Mouse (Mus musculus) megakaryocyte, embryonic 14.5 days (primary cell): ENCODE results near the gene Mcrip2. TPM values are rescaled to one million over a fixed set of nuclear protein-coding genes. Genes with fewer than 3 reads are reported as not detected.

Source experiments
- H3K27me3 ChIP-seq: replicated peaks from 2 replicates; pipeline ENCODE3; 2012; ENCODE audit warnings: inconsistent platforms
- H3K36me3 ChIP-seq: replicated peaks from 2 replicates; pipeline ENCODE3; 2012; ENCODE audit warnings: low read length, inconsistent platforms, mixed read lengths
- H3K4me1 ChIP-seq: 2 replicates; pipeline ENCODE4 v1.6.1; 2012; ENCODE audit warnings: inconsistent platforms
- H3K4me3 ChIP-seq: replicated peaks from 2 replicates; pipeline ENCODE3; 2012; ENCODE audit warnings: moderate library complexity, mild to moderate bottlenecking, inconsistent platforms
- H3K9me3 ChIP-seq: 2 replicates; pipeline ENCODE4 v1.6.1; 2012; ENCODE audit warnings: inconsistent platforms
- FLI1 ChIP-seq: IDR thresholded peaks from 2 replicates; pipeline ENCODE4 v1.6.1; 2012; ENCODE audit warnings: low read length, inconsistent platforms, mixed read lengths
- GATA1 ChIP-seq: IDR thresholded peaks from 3 replicates; pipeline ENCODE4 v1.6.1; 2012; ENCODE audit warnings: mixed read lengths, low read length, inconsistent platforms, borderline replicate concordance
- polyA plus RNA-seq: library from polyadenylated mRNA; stranded (reverse); fragments of >175 nt; gene quantifications from 2 replicates; pipeline ENCODE4 v1.2.3, GENCODE M21; 2012; ENCODE audit warnings: low replicate concordance; ENCODE audit not compliant: insufficient read depth

Mcrip2 gene
- polyA plus RNA-seq, 1 experiment: 77.6 TPM

DNA sequence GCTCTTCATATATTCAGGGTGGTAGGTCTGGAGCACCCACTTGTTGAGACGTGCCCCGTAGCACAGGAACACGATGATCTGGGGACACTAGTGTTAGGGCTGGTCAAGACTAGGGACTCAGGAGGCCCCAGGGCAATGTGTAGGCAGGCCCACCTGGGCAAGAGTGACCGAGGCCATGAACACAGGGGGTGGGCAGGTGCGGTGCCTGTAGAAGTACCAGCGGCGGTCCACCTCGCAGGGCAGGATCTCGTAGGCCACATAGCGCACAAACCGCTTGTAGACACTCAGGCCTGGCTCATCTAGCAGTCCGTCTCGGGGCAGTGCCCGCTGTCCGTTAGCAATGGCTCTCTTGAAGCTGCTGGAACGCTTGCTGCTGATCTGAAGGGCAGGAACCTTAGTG is 32.7 kb downstream of the Mcrip2 start:
- peaks cover 85% of the 10 kb centered on the region for H3K4me1 ChIP-seq
- TF ChIP-seq GATA1 (no peak), FLI1 (no peak)
- no peaks in the 10 kb centered on the region for H3K9me3 ChIP-seq
- peak overlapping the region; percentile 19 for H3K4me3 ChIP-seq
- peaks cover 78% of the 10 kb centered on the region for H3K36me3 ChIP-seq
- H3K27me3 ChIP-seq: no peaks in the 10 kb centered on the region

DNA sequence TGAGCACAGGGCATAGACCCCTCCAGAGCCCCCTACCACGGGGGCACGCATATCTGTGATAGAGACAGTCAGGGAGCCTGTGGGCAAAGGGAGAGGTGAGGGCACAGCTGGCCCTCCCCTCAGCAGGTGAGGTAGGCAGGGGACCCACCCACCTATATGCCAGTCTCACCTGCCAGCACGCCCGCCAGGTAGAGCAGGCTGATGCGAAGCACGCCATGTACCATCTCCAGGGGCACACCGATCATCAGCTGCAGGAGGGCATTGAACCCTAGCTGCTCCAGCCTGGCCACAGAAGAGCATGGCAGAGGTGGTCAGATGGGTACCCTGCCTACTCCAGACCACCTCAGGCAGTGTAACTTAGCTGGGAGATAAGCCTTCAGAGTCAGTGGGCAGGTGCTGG is 33.3 kb downstream of the Mcrip2 start:
- Histone ChIP-seq H3K4me1 (peaks cover 85% of the 10 kb centered on the region), H3K36me3 (peaks cover 78% of the 10 kb centered on the region), H3K4me3 (peak overlapping the region; percentile 76), H3K9me3 (no peaks in the 10 kb centered on the region), H3K27me3 (no peaks in the 10 kb centered on the region)
- TF ChIP-seq GATA1: no peak
- TF ChIP-seq FLI1: no peak

DNA sequence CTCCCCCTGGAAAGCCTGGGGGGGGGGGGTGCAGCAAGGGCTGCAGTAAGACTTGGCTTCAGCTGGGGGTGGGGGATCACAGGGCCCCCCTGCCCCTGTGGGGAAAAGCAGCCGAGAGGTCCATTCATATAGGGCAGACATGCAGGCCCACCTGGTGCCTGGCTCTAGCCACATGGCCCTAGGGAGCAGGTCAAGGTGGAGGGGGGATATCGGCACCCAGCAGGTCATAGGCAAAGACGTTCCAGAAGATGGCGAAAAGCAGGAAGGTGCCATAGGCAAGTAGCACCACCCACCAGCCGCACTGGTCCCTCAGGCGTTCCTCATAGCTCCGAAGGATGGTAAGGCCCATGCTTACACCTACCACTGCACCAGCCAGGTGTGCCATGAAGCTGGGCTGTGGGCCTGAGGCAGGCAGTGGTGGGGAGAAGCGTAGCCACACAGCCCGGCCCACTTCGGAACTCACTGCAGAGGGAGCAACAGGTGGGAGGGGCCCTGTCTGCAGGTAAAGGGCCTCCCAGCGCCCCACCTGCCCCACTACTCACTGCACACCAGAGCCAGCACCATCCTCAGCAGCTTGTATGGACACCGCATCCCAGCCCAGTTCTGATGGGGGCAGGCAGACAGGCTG is 33.9 kb downstream of the Mcrip2 start:
- H3K27me3 ChIP-seq: no peaks in the 10 kb centered on the region
- H3K4me3 ChIP-seq: peak overlapping the region; percentile 97
- peaks cover 85% of the 10 kb centered on the region for H3K4me1 ChIP-seq
- no peak for TF ChIP-seq GATA1
- no peak for TF ChIP-seq FLI1
- no peaks in the 10 kb centered on the region for H3K9me3 ChIP-seq
- H3K36me3 ChIP-seq: peaks cover 78% of the 10 kb centered on the region

DNA sequence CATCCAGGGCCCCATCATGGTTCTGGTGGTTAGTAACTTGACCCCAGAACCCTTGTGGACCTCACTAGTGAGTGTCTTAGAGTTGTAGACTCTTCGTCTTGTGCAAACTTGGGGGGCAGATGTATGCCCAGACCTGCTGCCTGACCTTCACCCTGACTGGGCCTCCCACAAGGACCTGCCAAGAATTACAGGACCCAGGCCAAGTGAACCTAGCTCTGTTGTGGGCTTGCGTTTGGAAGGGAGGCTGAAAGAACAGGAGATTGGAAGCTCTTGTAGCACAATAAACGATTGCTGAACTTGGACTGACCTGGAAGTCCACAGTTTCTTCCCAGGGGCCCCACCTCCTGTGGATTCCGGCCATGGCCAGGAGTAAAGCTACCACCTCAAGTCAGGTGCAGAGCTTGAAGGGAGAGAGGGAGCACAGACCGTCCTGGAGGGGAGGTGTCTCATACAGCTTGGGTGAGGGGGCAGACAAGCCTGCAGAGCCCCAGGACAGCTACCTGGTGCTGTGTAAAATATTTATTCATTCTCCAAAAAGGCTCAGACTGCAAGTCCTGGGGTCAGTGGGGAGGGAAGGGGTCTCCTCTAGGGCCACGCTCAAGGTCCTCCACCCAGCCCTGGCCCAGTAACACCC is 34.5 kb downstream of the Mcrip2 start:
- H3K27me3 ChIP-seq: no peaks in the 10 kb centered on the region
- peaks cover 86% of the 10 kb centered on the region for H3K4me1 ChIP-seq
- no peak for TF ChIP-seq GATA1
- no peak for TF ChIP-seq FLI1
- H3K9me3 ChIP-seq: no peaks in the 10 kb centered on the region
- peaks cover 77% of the 10 kb centered on the region for H3K36me3 ChIP-seq
- H3K4me3 ChIP-seq: peak overlapping the region; percentile 97

DNA sequence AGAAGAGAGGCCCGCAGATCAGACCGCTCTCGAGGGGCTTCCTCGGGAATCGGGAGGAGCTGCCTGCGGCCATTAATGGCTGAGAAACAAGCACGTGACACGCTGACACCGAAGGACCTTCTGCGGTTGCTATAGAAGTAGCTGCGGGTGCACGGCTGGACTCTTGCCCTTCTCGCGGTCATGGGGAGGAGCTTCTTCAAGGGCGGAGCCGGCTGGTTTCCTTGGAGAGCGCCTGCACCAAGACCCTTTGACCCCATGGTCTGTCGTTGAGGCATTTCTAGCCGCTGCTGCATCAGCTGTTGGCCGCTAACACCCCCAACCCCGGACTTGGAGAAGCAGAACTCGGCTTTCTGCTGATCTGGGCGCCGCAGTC is 35.3 kb downstream of the Mcrip2 start, which contains the start of gene Stub1:
TSS of gene Stub1 (minus strand) at position 114 of the 373 bp plus-strand sequence.
- Histone ChIP-seq H3K4me3 (peak within 1 kb of the TSS; percentile 97), H3K4me1 (peaks cover 88% of the 10 kb centered on the region), H3K27me3 (no peaks in the 10 kb centered on the region), H3K36me3 (peaks cover 72% of the 10 kb centered on the region), H3K9me3 (no peaks in the 10 kb centered on the region)
- no peak for TF ChIP-seq FLI1
- TF ChIP-seq GATA1: no peak

DNA sequence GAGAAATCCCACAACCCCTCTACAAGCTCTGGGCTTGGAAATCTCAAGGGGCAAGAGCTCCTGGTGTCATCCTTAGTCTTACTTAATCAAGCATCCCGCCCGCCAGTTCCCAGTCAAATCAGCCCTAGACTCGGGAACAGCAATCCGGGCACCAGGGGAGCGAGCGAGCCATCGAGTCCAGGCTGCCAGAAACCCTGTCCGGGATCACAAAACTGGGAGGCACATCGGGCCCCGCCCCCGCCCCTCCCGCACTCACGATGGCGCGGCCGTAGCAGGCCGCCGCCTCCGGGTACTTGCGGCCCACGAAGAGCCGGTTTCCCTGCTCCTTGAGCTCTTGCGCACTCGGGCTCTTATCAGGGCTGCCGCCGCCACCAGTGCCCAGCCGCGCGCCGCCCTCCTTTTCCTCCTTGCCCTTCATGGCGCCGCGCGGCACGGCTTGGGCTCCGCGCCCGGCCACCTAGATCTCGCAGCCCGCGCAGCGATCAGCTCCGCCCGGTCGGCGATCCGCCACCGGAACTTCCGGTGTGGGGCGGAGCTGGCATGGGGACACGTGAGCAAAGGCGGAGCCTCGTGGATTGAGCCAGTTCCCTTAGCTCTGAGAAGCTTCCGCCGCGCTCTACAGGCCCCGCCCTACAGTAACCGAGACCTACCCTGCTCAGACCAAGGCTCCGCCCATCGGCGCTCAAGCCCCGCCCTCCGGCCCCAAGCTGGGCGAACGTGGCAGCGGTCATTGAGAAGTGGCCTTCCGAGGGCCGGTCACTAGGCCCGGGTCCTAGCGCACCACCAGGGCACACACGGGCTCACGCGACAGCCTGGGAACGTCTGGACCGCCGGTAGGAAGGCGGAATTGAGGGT is 35.9 kb downstream of the Mcrip2 start:
- Histone ChIP-seq H3K36me3 (peaks cover 72% of the 10 kb centered on the region), H3K4me3 (peak overlapping the region; percentile 97), H3K27me3 (no peaks in the 10 kb centered on the region), H3K9me3 (no peaks in the 10 kb centered on the region), H3K4me1 (peaks cover 88% of the 10 kb centered on the region)
- TF ChIP-seq GATA1 (no peak), FLI1 (peak; percentile 92)

DNA sequence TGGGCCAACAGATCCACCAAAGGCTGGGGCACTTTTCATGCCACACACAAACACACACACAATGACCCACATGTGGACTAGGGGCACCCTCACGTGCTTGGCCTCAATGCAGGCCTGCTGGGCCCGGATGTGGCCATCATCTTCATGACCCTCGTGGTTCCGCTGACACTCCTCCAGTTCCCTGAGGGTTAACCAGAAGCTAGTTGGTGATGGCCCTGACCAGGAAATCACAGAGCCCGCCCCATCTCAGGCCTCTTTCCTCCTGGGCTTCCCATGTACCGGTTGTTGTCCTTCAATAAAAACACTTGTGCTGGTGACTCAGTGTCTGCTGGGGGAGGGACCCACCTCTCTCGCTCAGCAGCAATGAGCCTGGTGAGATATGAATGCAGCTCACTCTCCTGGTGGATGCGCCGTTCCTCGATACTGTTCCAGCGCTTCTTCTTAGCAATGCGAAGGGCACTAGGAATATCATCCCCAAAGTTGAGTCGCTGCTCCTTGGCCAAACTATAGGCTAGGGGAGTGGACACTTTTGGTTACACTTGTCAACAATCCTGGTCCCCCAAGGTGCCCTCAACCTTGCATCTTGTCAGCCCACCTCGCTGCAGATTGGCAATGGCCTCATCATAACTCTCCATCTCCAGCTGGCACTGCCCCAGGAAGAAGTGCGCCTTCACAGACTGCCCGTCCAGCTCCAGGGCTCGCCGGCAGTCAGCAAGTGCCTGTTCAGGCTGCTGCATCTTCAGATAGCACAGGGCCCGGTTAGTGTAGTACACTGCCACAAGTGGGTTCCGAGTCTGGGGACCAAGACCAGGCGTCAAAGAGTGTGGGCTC is 36.9 kb downstream of the Mcrip2 start:
- Histone ChIP-seq H3K9me3 (no peaks in the 10 kb centered on the region), H3K36me3 (peaks cover 72% of the 10 kb centered on the region), H3K4me1 (peaks cover 88% of the 10 kb centered on the region), H3K27me3 (no peaks in the 10 kb centered on the region), H3K4me3 (peak overlapping the region; percentile 97)
- TF ChIP-seq FLI1: no peak
- TF ChIP-seq GATA1: no peak

DNA sequence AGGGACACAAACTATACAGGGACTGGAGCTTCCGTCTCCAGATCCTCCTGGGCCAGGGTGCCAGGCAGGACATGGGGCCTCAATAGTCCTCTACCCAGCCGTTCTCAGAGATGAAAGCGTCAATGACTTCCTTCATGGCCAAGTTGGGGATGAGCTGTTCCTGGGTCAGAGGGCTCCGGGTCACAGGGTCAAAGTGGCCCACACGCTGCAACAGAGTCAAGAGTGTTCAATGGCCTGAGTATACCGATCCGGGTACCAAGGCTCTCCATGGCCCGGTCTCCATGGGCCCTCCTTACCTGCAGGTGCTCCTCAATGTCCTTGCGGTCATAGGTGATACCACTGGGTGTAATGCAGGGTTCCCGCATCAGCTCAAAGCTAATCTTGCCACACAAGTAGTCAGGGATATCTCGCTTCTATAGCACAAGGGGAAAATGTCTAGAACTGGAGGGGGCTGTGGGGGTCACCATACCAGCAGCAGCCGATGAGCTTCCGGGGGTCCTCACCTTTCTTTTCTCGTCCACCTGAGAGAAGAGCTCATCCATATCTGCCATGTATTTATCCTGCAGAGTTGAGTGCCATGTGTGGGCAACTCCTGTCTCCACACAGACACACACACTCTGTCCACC is 37.6 kb downstream of the Mcrip2 start:
- Histone ChIP-seq H3K27me3 (no peaks in the 10 kb centered on the region), H3K4me3 (peak overlapping the region; percentile 97), H3K9me3 (no peaks in the 10 kb centered on the region), H3K4me1 (peaks cover 88% of the 10 kb centered on the region), H3K36me3 (peaks cover 72% of the 10 kb centered on the region)
- no peak for TF ChIP-seq FLI1

DNA sequence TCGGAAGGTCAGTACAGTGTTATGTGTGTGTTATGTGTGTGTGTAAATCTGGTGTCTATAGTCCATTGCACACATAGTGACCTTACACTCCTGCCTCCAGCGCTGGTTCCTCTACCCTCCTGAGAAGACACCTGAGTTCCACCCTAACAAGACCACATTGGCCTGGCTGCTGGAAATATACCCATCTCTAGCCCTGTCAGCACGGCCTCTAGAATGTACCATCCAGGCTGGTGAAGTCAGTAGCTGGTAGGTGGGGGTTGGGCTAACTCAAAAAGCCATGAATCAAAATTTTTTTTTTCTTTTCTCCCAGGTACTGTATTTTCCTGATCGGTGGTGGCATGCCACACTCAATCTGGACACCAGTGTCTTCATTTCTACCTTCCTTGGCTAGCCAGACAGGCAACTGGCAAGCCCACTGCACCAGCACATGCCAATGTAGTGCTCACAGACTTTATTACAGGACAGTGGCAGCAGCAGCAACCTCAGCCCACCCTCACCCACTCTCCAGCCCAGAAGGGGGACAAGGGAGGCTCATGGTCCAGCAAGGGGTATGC is 38.3 kb downstream of the Mcrip2 start:
- peak overlapping the region; percentile 44 for H3K4me3 ChIP-seq
- TF ChIP-seq FLI1 (no peak), GATA1 (no peak)
- peaks cover 72% of the 10 kb centered on the region for H3K36me3 ChIP-seq

More for the DNA sequence above, 38.3 kb downstream of the Mcrip2 start:
- H3K9me3 ChIP-seq: no peaks in the 10 kb centered on the region
- H3K4me1 ChIP-seq: peaks cover 88% of the 10 kb centered on the region
- H3K27me3 ChIP-seq: no peaks in the 10 kb centered on the region
